Mouse (Mus musculus) myocyte (in vitro differentiated cells): ENCODE data around the gene Fnip1. TPM values are rescaled to one million over a fixed set of nuclear protein-coding genes. Genes with fewer than 3 reads are reported as not detected.
A peak's percentile ranks its signal among the peaks of the same experiment; 100 is the strongest.

ENCODE experiments used
- H3K27me3 ChIP-seq: one replicate; pipeline ENCODE4 v1.6.1; 2011; ENCODE audit not compliant: control insufficient read depth, insufficient read depth, insufficient read length
- H3K36me3 ChIP-seq: one replicate; pipeline ENCODE4 v1.6.1; 2011; ENCODE audit not compliant: control insufficient read depth, insufficient read depth
- H3K4me2 ChIP-seq: one replicate; pipeline ENCODE4 v1.6.1; 2011; ENCODE audit warnings: low read depth, control low read depth
- H3K4me3 ChIP-seq: one replicate; pipeline ENCODE4 v1.5.1; 2011; ENCODE audit warnings: mild to moderate bottlenecking, control low read depth, moderate library complexity
- H3K79me2 ChIP-seq: one replicate; pipeline ENCODE4 v1.6.1; 2011; ENCODE audit not compliant: control insufficient read depth, insufficient read depth
- H3ac ChIP-seq: one replicate; pipeline ENCODE4 v1.6.1; 2011; ENCODE audit not compliant: control insufficient read depth, insufficient read length
- CEBPB ChIP-seq: IDR thresholded peaks from 2 replicates; pipeline ENCODE4 v1.6.1; 2011; ENCODE audit warnings: mild to moderate bottlenecking, moderate library complexity; ENCODE audit not compliant: poor library complexity, insufficient read depth, severe bottlenecking
- E2F4 ChIP-seq: IDR thresholded peaks from one replicate; pipeline ENCODE4 v1.6.1; 2011; ENCODE audit warnings: mild to moderate bottlenecking, control low read depth, moderate library complexity; ENCODE audit not compliant: insufficient read depth
- MAX ChIP-seq: IDR thresholded peaks from one replicate; pipeline ENCODE4 v1.6.1; 2011; ENCODE audit warnings: low read depth, mild to moderate bottlenecking, control low read depth
- MYOD1 ChIP-seq, 3 experiments: IDR thresholded peaks; one replicate each; pipeline ENCODE4 v1.6.1; 2011; ENCODE audit warnings: control low read depth in 2 of 3, low read depth in 2 of 3, mild to moderate bottlenecking in 2 of 3, moderate library complexity in 1 of 3; ENCODE audit not compliant: insufficient read length in 2 of 3, control insufficient read depth in 1 of 3
- MYOG ChIP-seq, 3 experiments: IDR thresholded peaks; one replicate each; pipeline ENCODE4 v1.6.1; 2011; ENCODE audit warnings: control low read depth in 2 of 3, low read depth in 2 of 3, mild to moderate bottlenecking in 2 of 3; ENCODE audit not compliant: insufficient read length in 2 of 3, control insufficient read depth in 1 of 3, insufficient read depth in 1 of 3
- POLR2A ChIP-seq: IDR thresholded peaks from one replicate; pipeline ENCODE4 v1.6.1; 2011; ENCODE audit warnings: low read depth, mild to moderate bottlenecking, control low read depth, moderate library complexity; ENCODE audit not compliant: insufficient read length
- POLR2AphosphoS2 ChIP-seq: IDR thresholded peaks from one replicate; pipeline ENCODE4 v1.6.1; 2011; ENCODE audit warnings: low read depth, control low read depth; ENCODE audit not compliant: insufficient read length
- REST ChIP-seq: IDR thresholded peaks from one replicate; pipeline ENCODE4 v1.6.1; 2011; ENCODE audit warnings: mild to moderate bottlenecking, control low read depth, moderate library complexity; ENCODE audit not compliant: insufficient read depth, insufficient read length
- SRF ChIP-seq: IDR thresholded peaks from one replicate; pipeline ENCODE4 v1.6.1; 2011; ENCODE audit warnings: low read depth; ENCODE audit not compliant: control insufficient read depth, insufficient read length
- TCF12 ChIP-seq: IDR thresholded peaks from one replicate; pipeline ENCODE4 v1.6.1; 2011; ENCODE audit warnings: mild to moderate bottlenecking, control low read depth; ENCODE audit not compliant: poor library complexity, insufficient read depth, severe bottlenecking
- TCF3 ChIP-seq: IDR thresholded peaks from one replicate; pipeline ENCODE4 v1.6.1; 2011; ENCODE audit warnings: low read depth, control low read depth; ENCODE audit not compliant: insufficient read length
- USF1 ChIP-seq: IDR thresholded peaks from one replicate; pipeline ENCODE4 v1.6.1; 2011; ENCODE audit warnings: low read depth, mild to moderate bottlenecking, control low read depth, moderate library complexity
- polyA plus RNA-seq: library from polyadenylated mRNA; unstranded; fragments of >200 nt; fragmentation: generic; extraction: Trizol; gene quantifications from one replicate; pipeline ENCODE4 v1.2.1, GENCODE M21; 2012; ENCODE audit warnings: missing spikeins

Gene Fnip1
- polyA plus RNA-seq, 1 experiment = 3.9 TPM

- TF ChIP-seq TCF12 (no peak), E2F4 (no peak), MAX (no peak), POLR2A (no peak), USF1 (no peak), REST (no peak), TCF3 (no peak), CEBPB (no peak), MYOG (IDR thresholded peaks at IDR 0.05; ENCODE audit: control insufficient read depth in 1 of 3, insufficient read depth in 1 of 3, insufficient read length in 2 of 3, low read depth in 2 of 3) (no peak), MYOD1 (IDR thresholded peaks at IDR 0.05; ENCODE audit: control insufficient read depth in 1 of 3, insufficient read length in 2 of 3, low read depth in 2 of 3) (no peak), POLR2AphosphoS2 (no peak), SRF (no peak)
- Histone ChIP-seq H3K36me3 (peaks cover 54% of the 10 kb centered on the region), H3K4me3 (no peak overlapping the region), H3K27me3 (no peaks in the 10 kb centered on the region), H3K4me2 (no peak overlapping the region), H3K79me2 (no peaks in the 10 kb centered on the region), H3ac (no peak overlapping the region)
Observed at GRCm38 (mm10) chr11:54502546-54503245, 64.7 kb downstream of the Fnip1 start.

- Histone ChIP-seq H3K79me2 (no peaks in the 10 kb centered on the region), H3ac (no peak overlapping the region), H3K36me3 (peaks cover 42% of the 10 kb centered on the region), H3K4me3 (no peak overlapping the region), H3K27me3 (no peaks in the 10 kb centered on the region), H3K4me2 (no peak overlapping the region)
- TF ChIP-seq POLR2AphosphoS2 (no peak), USF1 (no peak), MAX (no peak), SRF (no peak), CEBPB (no peak), TCF12 (no peak), E2F4 (no peak), MYOG (IDR thresholded peaks at IDR 0.05; ENCODE audit: control insufficient read depth in 1 of 3, insufficient read depth in 1 of 3, insufficient read length in 2 of 3, low read depth in 2 of 3) (no peak), REST (no peak), MYOD1 (IDR thresholded peaks at IDR 0.05; ENCODE audit: control insufficient read depth in 1 of 3, insufficient read length in 2 of 3, low read depth in 2 of 3) (no peak), POLR2A (no peak), TCF3 (no peak)
Observed at GRCm38 (mm10) chr11:54513584-54513983, 75.6 kb downstream of the Fnip1 start.

- peak overlapping the region; percentile 85 for H3K4me2 ChIP-seq
- peak overlapping the region; percentile 77 for H3K4me3 ChIP-seq
- H3ac ChIP-seq = peak overlapping the region; percentile 6
- H3K79me2 ChIP-seq = peaks cover 39% of the 10 kb centered on the region
- TF ChIP-seq MYOD1 (IDR thresholded peaks at IDR 0.05; ENCODE audit: control insufficient read depth in 1 of 3, insufficient read length in 2 of 3, low read depth in 2 of 3) = no peak
- TF ChIP-seq TCF3 = no peak
- H3K36me3 ChIP-seq = no peaks in the 10 kb centered on the region
- H3K27me3 ChIP-seq = no peaks in the 10 kb centered on the region
Observed at GRCm38 (mm10) chr11:54521927-54522528, 84.0 kb downstream of the Fnip1 start.

GRCm38 (mm10) chr11:54522529-54523430 is 84.8 kb downstream of the Fnip1 start, which contains the start of gene Rapgef6:
TSS of gene Rapgef6 (plus strand) at chr11:54522847.
- Histone ChIP-seq H3K4me2 (peak within 1 kb of the TSS; percentile 89), H3ac (peak within 1 kb of the TSS; percentile 6), H3K4me3 (peak within 1 kb of the TSS; percentile 77), H3K27me3 (no peaks in the 10 kb centered on the region), H3K36me3 (no peaks in the 10 kb centered on the region), H3K79me2 (peaks cover 46% of the 10 kb centered on the region)
- TF ChIP-seq MAX = no peak
- peak; percentile 77 for TF ChIP-seq POLR2AphosphoS2
- TF ChIP-seq MYOD1 (IDR thresholded peaks at IDR 0.05; ENCODE audit: control insufficient read depth in 1 of 3, insufficient read length in 2 of 3, low read depth in 2 of 3) = peak in 1 of 3 experiments; percentile 9
- peak; percentile 87 for TF ChIP-seq POLR2A
- TF ChIP-seq E2F4 = peak; percentile 87
- TF ChIP-seq REST = no peak
- no peak for TF ChIP-seq TCF3
- TF ChIP-seq SRF = peak; percentile 84
